Mouse (Mus musculus): ENCODE results near the gene Pkn2. TPM values are rescaled to one million over a fixed set of nuclear protein-coding genes. Genes with fewer than 3 reads are reported as not detected.

The Pkn2 gene
- polyA plus RNA-seq, 1 experiment from 2014 or later = 30.0 TPM

- H3K9ac ChIP-seq (replicated peaks) = no peak overlapping the region
- no peak overlapping the region for H3K27ac ChIP-seq (ENCODE audit: low read depth)
- H3K9me3 ChIP-seq (ENCODE audit: low read length) = no peaks in the 10 kb centered on the region
- 78% methylated on average over 3 of the region's 3 CpGs for WGBS (ENCODE audit: insufficient replicate concordance)
- H3K4me1 ChIP-seq (ENCODE audit: insufficient read depth) = peaks cover 3% of the 10 kb centered on the region; the same call in 1 of the 2 replicates
- H3K4me2 ChIP-seq (ENCODE audit: low read depth, low read length) = no peak overlapping the region
- TF ChIP-seq CTCF (IDR thresholded peaks at IDR 0.05; ENCODE audit: low read depth) (no peak), EP300 (IDR thresholded peaks at IDR 0.05; ENCODE audit: low read depth) (no peak)
- ATAC-seq (no peak), DNase-seq (no peak)
- H3K27me3 ChIP-seq (ENCODE audit: insufficient read depth, low read length) = no peaks in the 10 kb centered on the region
- peaks cover 6% of the 10 kb centered on the region; the same call in 1 of the 2 replicates for H3K36me3 ChIP-seq (replicated peaks; ENCODE audit: insufficient read depth, low read length)
- no peak overlapping the region for H3K4me3 ChIP-seq (ENCODE audit: low read depth, low read length)
Observed at GRCm38 (mm10) chr3:142851631-142852030, 30.2 kb downstream of the Pkn2 start.

GRCm38 (mm10) chr3:142839961-142840360 lies 41.8 kb downstream of the Pkn2 start:
- Histone ChIP-seq H3K27me3 (ENCODE audit: insufficient read depth, low read length) (no peaks in the 10 kb centered on the region), H3K4me3 (ENCODE audit: low read depth, low read length) (no peak overlapping the region), H3K9ac (replicated peaks) (no peak overlapping the region), H3K36me3 (replicated peaks; ENCODE audit: insufficient read depth, low read length) (peaks cover 10% of the 10 kb centered on the region), H3K9me3 (ENCODE audit: low read length) (no peaks in the 10 kb centered on the region), H3K27ac (ENCODE audit: low read depth) (no peak overlapping the region), H3K4me1 (ENCODE audit: insufficient read depth) (0 out of 2 replicates have a peak, but pooled peaks cover 2% of the 10 kb centered on the region), H3K4me2 (ENCODE audit: low read depth, low read length) (no peak overlapping the region)
- WGBS (ENCODE audit: insufficient replicate concordance) = 88% methylated on average over 4 of the region's 4 CpGs
- ATAC-seq (no peak), DNase-seq (no peak)
- TF ChIP-seq CTCF (IDR thresholded peaks at IDR 0.05; ENCODE audit: low read depth) (no peak), EP300 (IDR thresholded peaks at IDR 0.05; ENCODE audit: low read depth) (no peak)

- H3K36me3 ChIP-seq (replicated peaks; ENCODE audit: insufficient read depth, low read length) = peaks cover 17% of the 10 kb centered on the region
- H3K27ac ChIP-seq (ENCODE audit: low read depth) = no peak overlapping the region
- no peak overlapping the region for H3K4me2 ChIP-seq (ENCODE audit: low read depth, low read length)
- no peak overlapping the region for H3K4me3 ChIP-seq (ENCODE audit: low read depth, low read length)
- H3K27me3 ChIP-seq (ENCODE audit: insufficient read depth, low read length) = no peaks in the 10 kb centered on the region
- TF ChIP-seq EP300 (IDR thresholded peaks at IDR 0.05; ENCODE audit: low read depth) = no peak
- TF ChIP-seq CTCF (IDR thresholded peaks at IDR 0.05; ENCODE audit: low read depth) = no peak
- H3K4me1 ChIP-seq (ENCODE audit: insufficient read depth) = 0 out of 2 replicates have a peak, but pooled peaks cover 2% of the 10 kb centered on the region
- no peak for ATAC-seq
- H3K9me3 ChIP-seq (ENCODE audit: low read length) = no peaks in the 10 kb centered on the region
- no peak for DNase-seq
- 54% methylated on average over 4 of the region's 4 CpGs for WGBS (ENCODE audit: insufficient replicate concordance)
- H3K9ac ChIP-seq (replicated peaks) = no peak overlapping the region
Observed at GRCm38 (mm10) chr3:142834761-142835160, 47.0 kb downstream of the Pkn2 start.

GRCm38 (mm10) chr3:142834024-142834423 lies 47.8 kb downstream of the Pkn2 start:
- 70% methylated on average over 4 of the region's 4 CpGs for WGBS (ENCODE audit: insufficient replicate concordance)
- no peaks in the 10 kb centered on the region for H3K9me3 ChIP-seq (ENCODE audit: low read length)

GRCm38 (mm10) chr3:142832910-142833309 lies 48.9 kb downstream of the Pkn2 start:
- Histone ChIP-seq H3K9ac (replicated peaks) (no peak overlapping the region), H3K36me3 (replicated peaks; ENCODE audit: insufficient read depth, low read length) (peaks cover 27% of the 10 kb centered on the region), H3K4me1 (ENCODE audit: insufficient read depth) (0 out of 2 replicates have a peak, but pooled peaks cover 2% of the 10 kb centered on the region), H3K27me3 (ENCODE audit: insufficient read depth, low read length) (no peaks in the 10 kb centered on the region), H3K9me3 (ENCODE audit: low read length) (no peaks in the 10 kb centered on the region), H3K4me2 (ENCODE audit: low read depth, low read length) (no peak overlapping the region), H3K27ac (ENCODE audit: low read depth) (no peak overlapping the region), H3K4me3 (ENCODE audit: low read depth, low read length) (no peak overlapping the region)
- DNase-seq (no peak), ATAC-seq (no peak)
- no peak for TF ChIP-seq EP300 (IDR thresholded peaks at IDR 0.05; ENCODE audit: low read depth)
- no peak for TF ChIP-seq CTCF (IDR thresholded peaks at IDR 0.05; ENCODE audit: low read depth)
- 88% methylated on average over 3 of the region's 3 CpGs for WGBS (ENCODE audit: insufficient replicate concordance)

More at GRCm38 (mm10) chr3:142834024-142834423, 47.8 kb downstream of the Pkn2 start:
- Histone ChIP-seq H3K4me2 (ENCODE audit: low read depth, low read length) (no peak overlapping the region), H3K9ac (replicated peaks) (no peak overlapping the region), H3K4me1 (ENCODE audit: insufficient read depth) (0 out of 2 replicates have a peak, but pooled peaks cover 2% of the 10 kb centered on the region), H3K36me3 (replicated peaks; ENCODE audit: insufficient read depth, low read length) (peaks cover 18% of the 10 kb centered on the region), H3K4me3 (ENCODE audit: low read depth, low read length) (no peak overlapping the region), H3K27me3 (ENCODE audit: insufficient read depth, low read length) (no peaks in the 10 kb centered on the region), H3K27ac (ENCODE audit: low read depth) (no peak overlapping the region)
- TF ChIP-seq EP300 (IDR thresholded peaks at IDR 0.05; ENCODE audit: low read depth) = no peak
- TF ChIP-seq CTCF (IDR thresholded peaks at IDR 0.05; ENCODE audit: low read depth) = no peak
- DNase-seq (no peak), ATAC-seq (no peak)

GRCm38 (mm10) chr3:142826449-142827146 lies 55.2 kb downstream of the Pkn2 start:
- Histone ChIP-seq H3K27ac (ENCODE audit: low read depth) (no peak overlapping the region), H3K27me3 (ENCODE audit: insufficient read depth, low read length) (no peaks in the 10 kb centered on the region), H3K9ac (replicated peaks) (no peak overlapping the region), H3K36me3 (replicated peaks; ENCODE audit: insufficient read depth, low read length) (peaks cover 45% of the 10 kb centered on the region), H3K9me3 (ENCODE audit: low read length) (no peaks in the 10 kb centered on the region), H3K4me2 (ENCODE audit: low read depth, low read length) (no peak overlapping the region), H3K4me1 (ENCODE audit: insufficient read depth) (no peaks in the 10 kb centered on the region), H3K4me3 (ENCODE audit: low read depth, low read length) (no peak overlapping the region)
- no peak for ATAC-seq
- 95% methylated on average over 4 of the region's 4 CpGs for WGBS (ENCODE audit: insufficient replicate concordance)
- no peak for TF ChIP-seq EP300 (IDR thresholded peaks at IDR 0.05; ENCODE audit: low read depth)
- no peak for TF ChIP-seq CTCF (IDR thresholded peaks at IDR 0.05; ENCODE audit: low read depth)
- no peak for DNase-seq
